Mouse (Mus musculus): ENCODE measurements around the gene Ndufaf8. TPM values are rescaled to one million over a fixed set of nuclear protein-coding genes. Genes with fewer than 3 reads are reported as not detected.

Ndufaf8 gene
- polyA plus RNA-seq, 1 experiment, result 27.6 TPM

- WGBS, result 84% methylated on average over 7 of the region's 7 CpGs
- no peak overlapping the region for H3K4me3 ChIP-seq (replicated peaks; ENCODE audit: control insufficient read depth, low read depth, low read length)
- no peak overlapping the region for H3K27ac ChIP-seq (ENCODE audit: control insufficient read depth, insufficient read depth, low read depth, low read length, poor library complexity)
- no peaks in the 10 kb centered on the region for H3K4me1 ChIP-seq (ENCODE audit: control insufficient read depth, insufficient read depth, low read length)
- TF ChIP-seq POLR2A (IDR thresholded peaks at IDR 0.05; ENCODE audit: borderline replicate concordance, control insufficient read depth, low read depth, low read length), result no peak
- TF ChIP-seq CTCF (IDR thresholded peaks at IDR 0.05; ENCODE audit: control insufficient read depth, insufficient read depth, low read length), result no peak
These were observed 30.6 kb downstream of the Ndufaf8 start for GRCm38 (mm10) chr11:120129281-120129680.

- no peak overlapping the region for H3K27ac ChIP-seq (ENCODE audit: control insufficient read depth, insufficient read depth, low read depth, low read length, poor library complexity)
- H3K4me1 ChIP-seq (ENCODE audit: control insufficient read depth, insufficient read depth, low read length), result peaks cover 3% of the 10 kb centered on the region
- no peak overlapping the region for H3K4me3 ChIP-seq (replicated peaks; ENCODE audit: control insufficient read depth, low read depth, low read length)
- WGBS, result 90% methylated on average over 5 of the region's 5 CpGs
- TF ChIP-seq POLR2A (IDR thresholded peaks at IDR 0.05; ENCODE audit: borderline replicate concordance, control insufficient read depth, low read depth, low read length) (no peak), CTCF (IDR thresholded peaks at IDR 0.05; ENCODE audit: control insufficient read depth, insufficient read depth, low read length) (no peak)
These were observed 35.4 kb downstream of the Ndufaf8 start for GRCm38 (mm10) chr11:120134148-120134547.

DNA sequence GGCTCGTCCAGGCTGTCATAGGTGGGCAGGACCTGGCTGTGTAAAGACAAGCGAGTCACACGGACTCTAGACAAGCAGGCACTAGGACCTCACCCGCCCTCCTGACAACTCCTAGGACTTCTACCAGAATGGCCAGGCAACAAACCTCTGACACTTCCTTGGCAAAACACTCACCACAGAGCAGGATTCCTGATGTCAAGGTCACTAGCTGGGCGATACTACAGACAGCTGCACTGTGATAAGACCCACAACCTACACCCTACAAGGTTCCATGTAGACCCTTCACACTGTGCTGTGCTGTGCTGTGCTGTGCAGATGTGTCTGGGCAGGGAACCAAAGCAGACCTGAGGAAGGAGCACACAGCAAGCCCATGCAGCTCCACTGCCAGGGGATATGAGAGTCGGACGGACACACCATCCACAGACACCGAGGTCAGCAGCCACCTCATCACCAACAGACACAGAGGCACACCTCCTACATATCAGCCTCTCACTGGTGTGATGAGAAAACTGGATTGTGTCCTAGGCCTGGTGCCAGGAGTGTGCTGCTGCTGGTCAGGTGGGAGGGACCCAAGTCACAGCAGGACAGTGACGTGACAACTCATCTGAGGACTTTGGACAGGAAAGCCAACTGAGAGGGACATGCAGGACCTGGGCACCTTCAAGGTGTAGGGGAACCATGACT is 36.3 kb downstream of the Ndufaf8 start:
- no peak overlapping the region for H3K27ac ChIP-seq (ENCODE audit: control insufficient read depth, insufficient read depth, low read depth, low read length, poor library complexity)
- 77% methylated on average over 9 of the region's 9 CpGs for WGBS
- TF ChIP-seq POLR2A (IDR thresholded peaks at IDR 0.05; ENCODE audit: borderline replicate concordance, control insufficient read depth, low read depth, low read length), result no peak
- TF ChIP-seq CTCF (IDR thresholded peaks at IDR 0.05; ENCODE audit: control insufficient read depth, insufficient read depth, low read length), result no peak
- H3K4me1 ChIP-seq (ENCODE audit: control insufficient read depth, insufficient read depth, low read length), result peaks cover 3% of the 10 kb centered on the region
- no peak overlapping the region for H3K4me3 ChIP-seq (replicated peaks; ENCODE audit: control insufficient read depth, low read depth, low read length)

DNA sequence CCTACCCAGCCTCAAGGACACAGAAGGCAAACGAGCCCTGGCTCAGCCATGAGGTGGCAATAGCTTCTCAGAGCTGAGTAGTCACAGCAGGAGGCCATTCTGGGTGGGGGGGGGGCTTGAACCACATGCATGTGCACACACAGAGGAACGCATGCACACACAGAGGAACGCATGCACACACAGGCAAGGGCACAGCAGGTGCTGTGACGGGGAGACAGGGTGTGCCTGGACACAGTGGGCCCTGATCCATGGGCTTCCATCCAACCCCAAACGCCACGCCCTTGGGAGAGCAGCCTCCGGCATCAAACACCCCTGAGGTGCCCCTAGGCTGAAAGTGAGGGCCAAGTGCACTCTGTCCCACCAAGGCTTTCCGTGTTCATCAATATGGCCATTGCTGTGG is 37.5 kb downstream of the Ndufaf8 start:
- Histone ChIP-seq H3K4me1 (ENCODE audit: control insufficient read depth, insufficient read depth, low read length) (peaks cover 3% of the 10 kb centered on the region), H3K27ac (ENCODE audit: control insufficient read depth, insufficient read depth, low read depth, low read length, poor library complexity) (no peak overlapping the region), H3K4me3 (replicated peaks; ENCODE audit: control insufficient read depth, low read depth, low read length) (no peak overlapping the region)
- no peak for TF ChIP-seq POLR2A (IDR thresholded peaks at IDR 0.05; ENCODE audit: borderline replicate concordance, control insufficient read depth, low read depth, low read length)
- TF ChIP-seq CTCF (IDR thresholded peaks at IDR 0.05; ENCODE audit: control insufficient read depth, insufficient read depth, low read length), result no peak
- 80% methylated on average over 8 of the region's 8 CpGs for WGBS

DNA sequence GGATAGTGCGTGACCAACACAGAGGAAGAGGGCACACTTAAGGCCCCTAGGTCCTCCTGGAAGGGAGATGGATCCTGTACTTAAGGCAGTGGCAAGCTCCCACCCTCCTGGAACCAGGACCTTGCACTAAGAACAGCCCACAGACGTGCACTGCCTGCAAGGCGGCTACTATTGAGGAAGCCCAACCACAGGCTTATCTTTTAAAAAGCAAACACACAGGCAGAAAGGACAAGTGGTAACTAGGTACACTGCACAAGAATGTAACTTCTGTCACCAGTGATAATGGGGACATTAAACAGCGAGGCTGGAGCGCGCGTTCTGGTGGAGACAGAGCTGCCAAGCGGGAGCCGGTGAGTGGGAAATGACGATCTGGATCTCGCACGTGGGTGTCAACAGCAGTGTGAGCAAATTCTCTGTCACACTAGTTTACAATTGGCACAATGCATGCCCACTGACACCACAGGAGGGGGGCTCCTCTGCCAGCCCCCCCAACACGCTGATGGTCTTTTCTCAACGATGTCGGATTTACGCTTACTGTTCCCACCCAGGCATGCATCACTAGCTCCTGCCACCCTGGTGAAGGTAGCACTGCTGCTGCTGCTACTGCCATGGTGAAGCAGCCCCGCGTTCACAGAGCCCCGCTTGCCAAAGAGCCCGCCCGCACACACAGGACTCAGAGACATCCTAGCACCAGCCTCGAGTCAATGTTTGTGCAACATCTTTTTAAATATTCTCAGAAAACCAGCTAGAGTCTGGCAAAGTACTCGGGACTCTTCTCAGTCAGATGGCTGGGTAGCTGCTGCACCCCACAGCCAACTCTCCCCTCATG is 38.3 kb downstream of the Ndufaf8 start:
- H3K4me3 ChIP-seq (replicated peaks; ENCODE audit: control insufficient read depth, low read depth, low read length), result no peak overlapping the region
- WGBS, result 78% methylated on average over 23 of the region's 23 CpGs
- H3K27ac ChIP-seq (ENCODE audit: control insufficient read depth, insufficient read depth, low read depth, low read length, poor library complexity), result no peak overlapping the region; the same call in 1 of the 2 replicates
- no peak for TF ChIP-seq POLR2A (IDR thresholded peaks at IDR 0.05; ENCODE audit: borderline replicate concordance, control insufficient read depth, low read depth, low read length)
- peaks cover 3% of the 10 kb centered on the region for H3K4me1 ChIP-seq (ENCODE audit: control insufficient read depth, insufficient read depth, low read length)

- Histone ChIP-seq H3K4me1 (ENCODE audit: control insufficient read depth, insufficient read depth, low read length) (peaks cover 4% of the 10 kb centered on the region), H3K4me3 (replicated peaks; ENCODE audit: control insufficient read depth, low read depth, low read length) (no peak overlapping the region), H3K27ac (ENCODE audit: control insufficient read depth, insufficient read depth, low read depth, low read length, poor library complexity) (no peak overlapping the region)
- TF ChIP-seq POLR2A (IDR thresholded peaks at IDR 0.05; ENCODE audit: borderline replicate concordance, control insufficient read depth, low read depth, low read length), result no peak
- TF ChIP-seq CTCF (IDR thresholded peaks at IDR 0.05; ENCODE audit: control insufficient read depth, insufficient read depth, low read length), result no peak
- 81% methylated on average over 5 of the region's 5 CpGs for WGBS
These were observed 38.9 kb downstream of the Ndufaf8 start for GRCm38 (mm10) chr11:120137625-120138004.

DNA sequence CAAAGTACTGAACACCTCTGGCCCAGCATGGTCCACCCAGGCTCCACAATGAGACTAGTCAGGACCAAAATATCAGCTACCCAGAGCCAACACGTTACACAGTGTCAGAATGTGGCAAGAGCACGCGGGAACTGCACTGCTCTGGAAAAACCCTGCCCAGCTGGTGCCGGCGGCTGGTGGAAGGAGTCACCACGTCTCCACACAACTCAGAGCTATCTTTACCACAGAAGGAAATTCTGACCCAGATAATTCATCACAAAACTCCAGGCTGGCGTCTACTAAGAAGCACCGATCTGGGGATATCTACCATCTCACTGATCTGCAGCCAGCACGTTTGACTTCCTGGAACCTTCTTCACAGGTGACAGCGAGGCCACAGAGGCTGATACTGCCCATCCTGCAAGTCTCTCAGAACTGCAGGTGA is 40.6 kb downstream of the Ndufaf8 start:
- H3K4me1 ChIP-seq (ENCODE audit: control insufficient read depth, insufficient read depth, low read length), result peaks cover 6% of the 10 kb centered on the region
- H3K4me3 ChIP-seq (replicated peaks; ENCODE audit: control insufficient read depth, low read depth, low read length), result no peak overlapping the region
- WGBS, result 52% methylated on average over 10 of the region's 10 CpGs
- TF ChIP-seq CTCF (IDR thresholded peaks at IDR 0.05; ENCODE audit: control insufficient read depth, insufficient read depth, low read length) (no peak), POLR2A (IDR thresholded peaks at IDR 0.05; ENCODE audit: borderline replicate concordance, control insufficient read depth, low read depth, low read length) (no peak)
- H3K27ac ChIP-seq (ENCODE audit: control insufficient read depth, insufficient read depth, low read depth, low read length, poor library complexity), result no peak overlapping the region

- Histone ChIP-seq H3K4me3 (replicated peaks; ENCODE audit: control insufficient read depth, low read depth, low read length) (no peak overlapping the region), H3K4me1 (ENCODE audit: control insufficient read depth, insufficient read depth, low read length) (peaks cover 6% of the 10 kb centered on the region), H3K27ac (ENCODE audit: control insufficient read depth, insufficient read depth, low read depth, low read length, poor library complexity) (no peak overlapping the region)
- no peak for TF ChIP-seq POLR2A (IDR thresholded peaks at IDR 0.05; ENCODE audit: borderline replicate concordance, control insufficient read depth, low read depth, low read length)
- no peak for TF ChIP-seq CTCF (IDR thresholded peaks at IDR 0.05; ENCODE audit: control insufficient read depth, insufficient read depth, low read length)
- WGBS, result 83% methylated on average over 6 of the region's 6 CpGs
These were observed 41.5 kb downstream of the Ndufaf8 start for GRCm38 (mm10) chr11:120140255-120140654.
